Mouse (Mus musculus): Measurements from ENCODE around the gene Ofd1. TPM values are rescaled to one million over a fixed set of nuclear protein-coding genes. Genes with fewer than 3 reads are reported as not detected.

Ofd1 gene
- polyA plus RNA-seq, 1 experiment from 2014 or later: 6.5 TPM

GRCm38 (mm10) chrX:166416196-166416595, 24.3 kb downstream of the Ofd1 start:
- no peaks in the 10 kb centered on the region for H3K4me1 ChIP-seq
- no peak overlapping the region for H3K4me3 ChIP-seq
- no peak overlapping the region for H3K27ac ChIP-seq (replicated peaks)
- WGBS: 92% methylated on average over 6 of the region's 6 CpGs
- H3K36me3 ChIP-seq (replicated peaks): peaks cover 5% of the 10 kb centered on the region; the same call in 1 of the 2 replicates
- H3K9me3 ChIP-seq: no peaks in the 10 kb centered on the region
- H3K27me3 ChIP-seq (replicated peaks; ENCODE audit: low read depth, poor library complexity, severe bottlenecking): peaks cover 22% of the 10 kb centered on the region
- peak; percentile 18 for DNase-seq (ENCODE audit: low spot score)

- Histone ChIP-seq H3K9me3 (no peaks in the 10 kb centered on the region), H3K27me3 (replicated peaks; ENCODE audit: low read depth, poor library complexity, severe bottlenecking) (peaks cover 81% of the 10 kb centered on the region), H3K4me3 (no peak overlapping the region), H3K4me1 (no peaks in the 10 kb centered on the region), H3K27ac (replicated peaks) (no peak overlapping the region), H3K36me3 (replicated peaks) (peaks cover 36% of the 10 kb centered on the region)
- DNase-seq (ENCODE audit: low spot score): no peak
These were observed 32.6 kb downstream of the Ofd1 start for GRCm38 (mm10) chrX:166407865-166408264.

GRCm38 (mm10) chrX:166393753-166394152, 46.8 kb downstream of the Ofd1 start:
- no peak overlapping the region for H3K27ac ChIP-seq (replicated peaks)
- no peaks in the 10 kb centered on the region for H3K4me1 ChIP-seq
- WGBS: 77% methylated on average over 1 of the region's 1 CpGs
- H3K27me3 ChIP-seq (replicated peaks; ENCODE audit: low read depth, poor library complexity, severe bottlenecking): peaks cover 67% of the 10 kb centered on the region
- no peaks in the 10 kb centered on the region; the same call in 1 of the 2 replicates for H3K36me3 ChIP-seq (replicated peaks)
- H3K9me3 ChIP-seq: no peaks in the 10 kb centered on the region
- H3K4me3 ChIP-seq: no peak overlapping the region
- no peak for DNase-seq (ENCODE audit: low spot score)

- H3K4me1 ChIP-seq: no peaks in the 10 kb centered on the region
- peaks cover 63% of the 10 kb centered on the region for H3K27me3 ChIP-seq (replicated peaks; ENCODE audit: low read depth, poor library complexity, severe bottlenecking)
- no peak for DNase-seq (ENCODE audit: low spot score)
- no peaks in the 10 kb centered on the region for H3K36me3 ChIP-seq (replicated peaks)
- no peaks in the 10 kb centered on the region for H3K9me3 ChIP-seq
- 85% methylated on average over 6 of the region's 6 CpGs for WGBS
- no peak overlapping the region for H3K27ac ChIP-seq (replicated peaks)
- H3K4me3 ChIP-seq: no peak overlapping the region
These were observed 53.8 kb downstream of the Ofd1 start for GRCm38 (mm10) chrX:166386656-166387055.

GRCm38 (mm10) chrX:166384935-166385334, 55.6 kb downstream of the Ofd1 start:
- no peak for DNase-seq (ENCODE audit: low spot score)
- 83% methylated on average over 3 of the region's 3 CpGs for WGBS
- H3K4me3 ChIP-seq: no peak overlapping the region
- no peaks in the 10 kb centered on the region for H3K36me3 ChIP-seq (replicated peaks)
- no peaks in the 10 kb centered on the region for H3K4me1 ChIP-seq
- H3K27ac ChIP-seq (replicated peaks): no peak overlapping the region
- no peaks in the 10 kb centered on the region for H3K9me3 ChIP-seq
- H3K27me3 ChIP-seq (replicated peaks; ENCODE audit: low read depth, poor library complexity, severe bottlenecking): peaks cover 73% of the 10 kb centered on the region

GRCm38 (mm10) chrX:166383606-166384005, 56.9 kb downstream of the Ofd1 start:
- Histone ChIP-seq H3K4me3 (no peak overlapping the region), H3K27ac (replicated peaks) (no peak overlapping the region), H3K27me3 (replicated peaks; ENCODE audit: low read depth, poor library complexity, severe bottlenecking) (peaks cover 78% of the 10 kb centered on the region), H3K4me1 (no peaks in the 10 kb centered on the region), H3K9me3 (no peaks in the 10 kb centered on the region), H3K36me3 (replicated peaks) (no peaks in the 10 kb centered on the region)
- 84% methylated on average over 2 of the region's 2 CpGs for WGBS
- no peak for DNase-seq (ENCODE audit: low spot score)

- Histone ChIP-seq H3K4me1 (no peaks in the 10 kb centered on the region), H3K27me3 (replicated peaks; ENCODE audit: low read depth, poor library complexity, severe bottlenecking) (peaks cover 96% of the 10 kb centered on the region), H3K27ac (replicated peaks) (no peak overlapping the region), H3K4me3 (no peak overlapping the region), H3K36me3 (replicated peaks) (no peaks in the 10 kb centered on the region; the same call in 1 of the 2 replicates), H3K9me3 (no peaks in the 10 kb centered on the region)
- WGBS: 86% methylated on average over 5 of the region's 5 CpGs
- no peak for DNase-seq (ENCODE audit: low spot score)
These were observed 61.9 kb downstream of the Ofd1 start for GRCm38 (mm10) chrX:166378652-166379051.

GRCm38 (mm10) chrX:166376681-166377328, 63.7 kb downstream of the Ofd1 start:
- peaks cover 99% of the 10 kb centered on the region for H3K27me3 ChIP-seq (replicated peaks; ENCODE audit: low read depth, poor library complexity, severe bottlenecking)
- H3K4me3 ChIP-seq: no peak overlapping the region

GRCm38 (mm10) chrX:166365458-166366213, 74.9 kb downstream of the Ofd1 start:
- 84% methylated on average over 8 of the region's 8 CpGs for WGBS
- Histone ChIP-seq H3K9me3 (no peaks in the 10 kb centered on the region), H3K36me3 (replicated peaks) (no peaks in the 10 kb centered on the region), H3K27ac (replicated peaks) (no peak overlapping the region), H3K27me3 (replicated peaks; ENCODE audit: low read depth, poor library complexity, severe bottlenecking) (peaks cover 87% of the 10 kb centered on the region), H3K4me1 (no peaks in the 10 kb centered on the region), H3K4me3 (no peak overlapping the region)
- no peak for DNase-seq (ENCODE audit: low spot score)

More at GRCm38 (mm10) chrX:166376681-166377328, 63.7 kb downstream of the Ofd1 start:
- no peaks in the 10 kb centered on the region for H3K4me1 ChIP-seq
- 85% methylated on average over 9 of the region's 9 CpGs for WGBS
- no peak for DNase-seq (ENCODE audit: low spot score)
- no peaks in the 10 kb centered on the region for H3K9me3 ChIP-seq
- H3K36me3 ChIP-seq (replicated peaks): no peaks in the 10 kb centered on the region; the same call in 1 of the 2 replicates
- H3K27ac ChIP-seq (replicated peaks): no peak overlapping the region

GRCm38 (mm10) chrX:166360455-166360854, 80.0 kb downstream of the Ofd1 start:
- Histone ChIP-seq H3K9me3 (no peaks in the 10 kb centered on the region), H3K4me1 (no peaks in the 10 kb centered on the region), H3K27me3 (replicated peaks; ENCODE audit: low read depth, poor library complexity, severe bottlenecking) (peaks cover 80% of the 10 kb centered on the region), H3K4me3 (no peak overlapping the region), H3K36me3 (replicated peaks) (no peaks in the 10 kb centered on the region), H3K27ac (replicated peaks) (no peak overlapping the region)
- WGBS: 87% methylated on average over 4 of the region's 4 CpGs
- DNase-seq (ENCODE audit: low spot score): no peak

GRCm38 (mm10) chrX:166359927-166360440, 80.5 kb downstream of the Ofd1 start:
- Histone ChIP-seq H3K27me3 (replicated peaks; ENCODE audit: low read depth, poor library complexity, severe bottlenecking) (peaks cover 80% of the 10 kb centered on the region), H3K36me3 (replicated peaks) (no peaks in the 10 kb centered on the region), H3K27ac (replicated peaks) (no peak overlapping the region), H3K4me1 (no peaks in the 10 kb centered on the region), H3K4me3 (no peak overlapping the region), H3K9me3 (no peaks in the 10 kb centered on the region)
- DNase-seq (ENCODE audit: low spot score): no peak
- 84% methylated on average over 2 of the region's 2 CpGs for WGBS

GRCm38 (mm10) chrX:166358955-166359354, 81.5 kb downstream of the Ofd1 start:
- Histone ChIP-seq H3K9me3 (no peaks in the 10 kb centered on the region), H3K27me3 (replicated peaks; ENCODE audit: low read depth, poor library complexity, severe bottlenecking) (peaks cover 83% of the 10 kb centered on the region), H3K36me3 (replicated peaks) (no peaks in the 10 kb centered on the region), H3K4me1 (no peaks in the 10 kb centered on the region), H3K4me3 (no peak overlapping the region), H3K27ac (replicated peaks) (no peak overlapping the region)
- no peak for DNase-seq (ENCODE audit: low spot score)
- WGBS: 76% methylated on average over 2 of the region's 2 CpGs

- WGBS: 89% methylated on average over 3 of the region's 3 CpGs
- Histone ChIP-seq H3K27ac (replicated peaks) (no peak overlapping the region), H3K36me3 (replicated peaks) (no peaks in the 10 kb centered on the region), H3K4me3 (no peak overlapping the region), H3K27me3 (replicated peaks; ENCODE audit: low read depth, poor library complexity, severe bottlenecking) (peaks cover 88% of the 10 kb centered on the region), H3K4me1 (no peaks in the 10 kb centered on the region), H3K9me3 (no peaks in the 10 kb centered on the region)
- no peak for DNase-seq (ENCODE audit: low spot score)
These were observed 84.2 kb downstream of the Ofd1 start for GRCm38 (mm10) chrX:166356276-166356675.

Measured in embryonic facial prominence, embryonic 10.5 days (tissue).